Mouse (Mus musculus) MEL (cell line): ENCODE measurements around the gene Fam155a. TPM values are rescaled to one million over a fixed set of nuclear protein-coding genes. Genes with fewer than 3 reads are reported as not detected.

Experiments
- DNase-seq: peaks from one replicate; pipeline ENCODE4 v3.0.0; 2011; ENCODE audit warnings: low read depth, low spot score
- H3K27ac ChIP-seq: 2 replicates; pipeline ENCODE4 v1.5.1; 2012; ENCODE audit warnings: low read depth, mild to moderate bottlenecking, control low read depth, low read length, moderate library complexity; ENCODE audit not compliant: control insufficient read depth
- H3K27me3 ChIP-seq, 2 experiments: fragments of 150-350 bp in 1 of 2; sonication (generic) in 1 of 2; 2 replicates each; pipeline ENCODE4 v1.6.1; 2012; ENCODE audit warnings: low read length in 2 of 2, mild to moderate bottlenecking in 2 of 2, improper control_type of control experiment in 1 of 2, moderate library complexity in 1 of 2; ENCODE audit not compliant: insufficient read depth in 2 of 2, control insufficient read depth in 1 of 2
- H3K36me3 ChIP-seq, 2 experiments: 2 replicates each; pipeline ENCODE4 v1.6.1; 2012 to 2014; ENCODE audit warnings: low read length in 2 of 2, improper control_type of control experiment in 1 of 2, inconsistent platforms in 1 of 2, mild to moderate bottlenecking in 1 of 2; ENCODE audit not compliant: insufficient read depth in 2 of 2, control insufficient read depth in 1 of 2
- H3K4me1 ChIP-seq, 2 experiments: fragments of 150-350 bp in 1 of 2; sonication (generic) in 1 of 2; 2 replicates each; pipeline ENCODE4 v1.6.1; 2012; ENCODE audit warnings: low read length in 2 of 2, improper control_type of control experiment in 1 of 2, mild to moderate bottlenecking in 1 of 2; ENCODE audit not compliant: insufficient read depth in 2 of 2, control insufficient read depth in 1 of 2
- H3K4me3 ChIP-seq, 2 experiments: fragments of 150-350 bp in 1 of 2; sonication (generic) in 1 of 2; 2 replicates each; pipeline ENCODE4 v1.5.1; 2012; ENCODE audit warnings: low read depth in 2 of 2, low read length in 2 of 2, mild to moderate bottlenecking in 2 of 2, moderate library complexity in 2 of 2, control low read depth in 1 of 2, improper control_type of control experiment in 1 of 2; ENCODE audit not compliant: control insufficient read depth in 1 of 2, insufficient read depth in 1 of 2
- H3K79me2 ChIP-seq: 2 replicates; pipeline ENCODE4 v1.6.1; 2012; ENCODE audit warnings: mild to moderate bottlenecking, low read length, moderate library complexity; ENCODE audit not compliant: control insufficient read depth, poor library complexity, insufficient read depth
- H3K9ac ChIP-seq: 2 replicates; pipeline ENCODE4 v1.6.1; 2012; ENCODE audit warnings: low read depth, mild to moderate bottlenecking, control low read depth, low read length, moderate library complexity; ENCODE audit not compliant: control insufficient read depth, poor library complexity, severe bottlenecking
- H3K9me3 ChIP-seq: fragments of 150-350 bp; sonication (generic); replicated peaks from 2 replicates; pipeline ENCODE4 v1.6.1; 2012; ENCODE audit warnings: mild to moderate bottlenecking, low read length, improper control_type of control experiment, moderate library complexity; ENCODE audit not compliant: insufficient read depth
- BHLHE40 ChIP-seq: IDR thresholded peaks from 2 replicates; pipeline ENCODE4 v1.6.1; 2012; ENCODE audit warnings: low read depth, mild to moderate bottlenecking, inconsistent platforms, low read length, improper control_type of control experiment, borderline replicate concordance
- CHD2 ChIP-seq: IDR thresholded peaks from 2 replicates; pipeline ENCODE4 v1.6.1; 2011; ENCODE audit warnings: low read length, improper control_type of control experiment
- ELF1 ChIP-seq: IDR thresholded peaks from 2 replicates; pipeline ENCODE4 v1.6.1; 2014; ENCODE audit warnings: low read depth, mild to moderate bottlenecking, inconsistent platforms, low read length, improper control_type of control experiment, moderate library complexity
- EP300 ChIP-seq, 2 experiments: IDR thresholded peaks; 2 replicates each; pipeline ENCODE4 v1.6.1; 2011; ENCODE audit warnings: improper control_type of control experiment in 2 of 2, low read length in 2 of 2, low read depth in 1 of 2, mild to moderate bottlenecking in 1 of 2
- ETS1 ChIP-seq: IDR thresholded peaks from 2 replicates; pipeline ENCODE4 v1.6.1; 2012; ENCODE audit warnings: low read depth, mild to moderate bottlenecking, inconsistent platforms, low read length, improper control_type of control experiment, moderate library complexity
- GABPA ChIP-seq: IDR thresholded peaks from 2 replicates; pipeline ENCODE4 v1.6.1; 2012; ENCODE audit warnings: low read depth, mild to moderate bottlenecking, inconsistent platforms, low read length, improper control_type of control experiment, moderate library complexity
- JUND ChIP-seq: IDR thresholded peaks from 2 replicates; pipeline ENCODE4 v1.6.1; 2011; ENCODE audit warnings: low read depth, mild to moderate bottlenecking, improper control_type of control experiment, low read length
- MAFK ChIP-seq: IDR thresholded peaks from 2 replicates; pipeline ENCODE4 v1.6.1; 2011; ENCODE audit warnings: low read depth, mild to moderate bottlenecking, low read length, improper control_type of control experiment, borderline replicate concordance
- MAZ ChIP-seq: IDR thresholded peaks from 2 replicates; pipeline ENCODE4 v1.6.1; 2012; ENCODE audit warnings: low read depth, mild to moderate bottlenecking, inconsistent platforms, low read length, improper control_type of control experiment
- MEF2A ChIP-seq: IDR thresholded peaks from 2 replicates; pipeline ENCODE4 v1.6.1; 2014; ENCODE audit warnings: low read depth, mild to moderate bottlenecking, inconsistent platforms, low read length, improper control_type of control experiment; ENCODE audit not compliant: poor library complexity, insufficient replicate concordance, severe bottlenecking; ENCODE audit errors: extremely low read depth
- MXI1 ChIP-seq: IDR thresholded peaks from 2 replicates; pipeline ENCODE4 v1.6.1; 2011; ENCODE audit warnings: mild to moderate bottlenecking, low read depth, low read length, improper control_type of control experiment
- MYB ChIP-seq: IDR thresholded peaks from 2 replicates; pipeline ENCODE4 v1.6.1; 2011; ENCODE audit warnings: mild to moderate bottlenecking, low read depth, low read length, improper control_type of control experiment
- NELFE ChIP-seq: IDR thresholded peaks from 2 replicates; pipeline ENCODE4 v1.6.1; 2011; ENCODE audit warnings: low read depth, low read length, improper control_type of control experiment
- POLR2A ChIP-seq, 2 experiments: IDR thresholded peaks; 2 replicates each; pipeline ENCODE4 v1.6.1; 2011 to 2012; ENCODE audit warnings: low read length in 2 of 2, mild to moderate bottlenecking in 2 of 2, control low read depth in 1 of 2, improper control_type of control experiment in 1 of 2, low read depth in 1 of 2, moderate library complexity in 1 of 2; ENCODE audit not compliant: control insufficient read depth in 1 of 2, insufficient read depth in 1 of 2, poor library complexity in 1 of 2
- POLR2AphosphoS5 ChIP-seq: IDR thresholded peaks from 2 replicates; pipeline ENCODE4 v1.6.1; 2012; ENCODE audit warnings: low read depth, borderline replicate concordance, mild to moderate bottlenecking, inconsistent platforms, low read length, moderate library complexity, mixed read lengths
- RAD21 ChIP-seq: IDR thresholded peaks from 2 replicates; pipeline ENCODE4 v1.6.1; 2011; ENCODE audit warnings: mild to moderate bottlenecking, low read depth, low read length, improper control_type of control experiment
- SIN3A ChIP-seq: IDR thresholded peaks from 2 replicates; pipeline ENCODE4 v1.6.1; 2012; ENCODE audit warnings: low read length, improper control_type of control experiment, inconsistent platforms
- SMC3 ChIP-seq: IDR thresholded peaks from 2 replicates; pipeline ENCODE4 v1.6.1; 2011; ENCODE audit warnings: low read depth, low read length, improper control_type of control experiment
- TAL1 ChIP-seq: IDR thresholded peaks from 2 replicates; pipeline ENCODE4 v1.6.1; 2012; ENCODE audit warnings: mild to moderate bottlenecking, inconsistent platforms, low read length, moderate library complexity, mixed read lengths
- TBP ChIP-seq: IDR thresholded peaks from 2 replicates; pipeline ENCODE4 v1.8.0; 2011; ENCODE audit warnings: low read depth, low read length, improper control_type of control experiment
- TCF12 ChIP-seq: IDR thresholded peaks from 2 replicates; pipeline ENCODE4 v1.6.1; 2014; ENCODE audit warnings: low read depth, mild to moderate bottlenecking, inconsistent platforms, low read length, improper control_type of control experiment, moderate library complexity
- UBTF ChIP-seq: IDR thresholded peaks from 2 replicates; pipeline ENCODE4 v1.6.1; 2012; ENCODE audit warnings: low read depth, mild to moderate bottlenecking, inconsistent platforms, low read length, improper control_type of control experiment, moderate library complexity, borderline replicate concordance; ENCODE audit not compliant: insufficient read depth
- USF1 ChIP-seq: IDR thresholded peaks from 2 replicates; pipeline ENCODE4 v1.6.1; 2014; ENCODE audit warnings: low read depth, mild to moderate bottlenecking, inconsistent platforms, low read length, improper control_type of control experiment, moderate library complexity
- USF2 ChIP-seq, 2 experiments: IDR thresholded peaks; 2 replicates each; pipeline ENCODE4 v1.6.1; 2011 to 2012; ENCODE audit warnings: improper control_type of control experiment in 2 of 2, low read length in 2 of 2, borderline replicate concordance in 1 of 2, inconsistent platforms in 1 of 2, low read depth in 1 of 2, mild to moderate bottlenecking in 1 of 2; ENCODE audit not compliant: insufficient read depth in 1 of 2
- ZC3H11A ChIP-seq: IDR thresholded peaks from 2 replicates; pipeline ENCODE4 v1.6.1; 2012; ENCODE audit warnings: low read depth, mild to moderate bottlenecking, inconsistent platforms, low read length, improper control_type of control experiment
- ZKSCAN1 ChIP-seq: IDR thresholded peaks from 2 replicates; pipeline ENCODE4 v1.6.1; 2012; ENCODE audit warnings: low read depth, mild to moderate bottlenecking, inconsistent platforms, low read length, improper control_type of control experiment, moderate library complexity
- ZNF384 ChIP-seq: IDR thresholded peaks from 2 replicates; pipeline ENCODE4 v1.6.1; 2012; ENCODE audit warnings: low read depth, mild to moderate bottlenecking, inconsistent platforms, low read length, improper control_type of control experiment
- polyA plus RNA-seq, 2 experiments: library from polyadenylated mRNA; stranded (reverse) in 1 of 2; unstranded in 1 of 2; fragments of >175 nt in 1 of 2; fragments of >200 nt in 1 of 2; gene quantifications; 2 replicates each; pipeline versions ENCODE4 v1.2.1 to v1.2.4; 2012; ENCODE audit warnings: low replicate concordance in 2 of 2, low read depth in 1 of 2; ENCODE audit not compliant: insufficient read length in 2 of 2, insufficient read depth in 1 of 2, missing spikeins in 1 of 2
- total RNA-seq: library from RNA; depleted of rRNA; stranded (reverse); fragments of 300-350 nt; gene quantifications from 2 replicates; pipeline ENCODE4 v1.2.3, GENCODE M21; 2012

Gene Fam155a
- total and polyA plus RNA-seq, 3 experiments = not detected

DNA sequence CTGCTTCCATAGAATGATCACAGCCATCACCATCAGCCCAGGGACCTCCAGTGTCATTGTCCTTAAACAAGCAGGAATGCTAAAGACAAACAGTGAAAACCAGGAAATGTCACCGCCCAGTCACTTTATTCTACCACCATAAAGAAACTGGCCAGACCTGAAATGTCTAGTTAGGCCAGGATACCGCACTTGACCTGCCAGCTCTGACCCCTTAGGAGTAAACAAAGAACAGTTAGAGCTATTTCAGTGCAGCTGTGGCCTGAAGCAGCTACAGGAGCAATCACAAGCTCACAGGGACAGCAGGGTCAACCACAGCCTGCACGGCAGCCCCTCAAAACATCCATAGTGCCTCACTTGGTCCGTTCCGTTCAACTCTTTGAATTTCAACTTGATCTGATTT is 599.1 kb downstream of the Fam155a start:
- H3K9ac ChIP-seq = no peak overlapping the region
- H3K27me3 ChIP-seq = no peaks in the 10 kb centered on the region
- TF ChIP-seq ELF1 (no peak), ZC3H11A (no peak), JUND (no peak), RAD21 (no peak), ETS1 (no peak), USF2 (IDR thresholded peaks at IDR 0.05; ENCODE audit: borderline replicate concordance in 1 of 2, insufficient read depth in 1 of 2, low read depth in 1 of 2, low read length in 2 of 2) (no peak), BHLHE40 (no peak), TAL1 (no peak), MYB (no peak), TCF12 (no peak), GABPA (no peak), SIN3A (no peak), MAFK (no peak), TBP (no peak), EP300 (IDR thresholded peaks at IDR 0.05; ENCODE audit: low read depth in 1 of 2, low read length in 2 of 2) (no peak), UBTF (no peak)
- H3K27ac ChIP-seq = no peak overlapping the region
- no peak overlapping the region for H3K4me3 ChIP-seq
- no peaks in the 10 kb centered on the region for H3K79me2 ChIP-seq
- H3K36me3 ChIP-seq = no peaks in the 10 kb centered on the region
- H3K4me1 ChIP-seq = no peaks in the 10 kb centered on the region
- H3K9me3 ChIP-seq = no peaks in the 10 kb centered on the region
- no peak for DNase-seq

DNA sequence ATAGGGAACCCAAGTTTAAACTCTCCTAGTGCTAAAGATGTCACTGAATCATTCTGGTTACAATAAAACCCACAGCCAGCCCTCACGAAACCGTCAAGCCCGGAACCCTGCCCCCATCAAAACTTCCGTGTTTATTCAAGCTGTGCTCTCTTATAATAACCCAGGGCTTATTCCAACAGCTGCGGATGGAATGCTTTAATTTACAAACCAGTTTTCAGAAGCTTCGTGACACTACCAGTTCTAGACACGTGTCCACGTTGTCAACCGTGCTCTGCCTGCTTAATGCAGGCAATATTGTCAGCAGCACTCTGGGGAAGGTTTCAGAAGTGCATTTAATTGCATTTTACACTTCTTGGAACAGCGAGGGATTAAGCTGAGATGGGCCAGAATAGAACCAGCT is 603.0 kb downstream of the Fam155a start:
- Histone ChIP-seq H3K36me3 (no peaks in the 10 kb centered on the region), H3K79me2 (no peaks in the 10 kb centered on the region), H3K4me3 (no peak overlapping the region), H3K9me3 (no peaks in the 10 kb centered on the region), H3K9ac (no peak overlapping the region), H3K4me1 (no peaks in the 10 kb centered on the region), H3K27ac (no peak overlapping the region), H3K27me3 (no peaks in the 10 kb centered on the region)
- no peak for DNase-seq
- TF ChIP-seq EP300 (IDR thresholded peaks at IDR 0.05; ENCODE audit: low read depth in 1 of 2, low read length in 2 of 2) = no peak

DNA sequence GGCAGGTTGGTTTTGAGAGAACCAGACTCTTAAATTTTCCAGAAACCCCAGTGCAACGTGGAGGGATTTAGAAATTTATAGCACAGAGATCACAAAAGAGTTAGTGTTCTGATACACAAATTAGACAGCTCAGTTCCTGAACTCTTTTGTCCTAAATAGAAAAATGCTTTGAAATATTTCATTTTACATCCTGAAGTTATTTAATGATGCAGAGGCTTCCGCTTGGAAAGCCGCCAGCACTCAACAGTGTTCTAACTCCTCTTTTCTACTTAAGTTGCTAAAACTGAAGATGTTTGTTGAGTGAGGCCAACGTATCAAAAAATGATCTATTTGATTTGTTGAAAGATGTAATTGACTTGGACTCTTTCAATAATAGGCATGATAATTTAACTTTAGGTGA is 609.4 kb downstream of the Fam155a start:
- H3K79me2 ChIP-seq = no peaks in the 10 kb centered on the region
- H3K36me3 ChIP-seq = no peaks in the 10 kb centered on the region
- H3K4me1 ChIP-seq = no peaks in the 10 kb centered on the region
- H3K9ac ChIP-seq = no peak overlapping the region
- no peak overlapping the region for H3K27ac ChIP-seq
- H3K4me3 ChIP-seq = no peak overlapping the region
- no peak for DNase-seq
- TF ChIP-seq MXI1 (no peak), USF1 (no peak), SMC3 (no peak), GABPA (no peak), UBTF (no peak), ZNF384 (no peak), TBP (no peak), ZKSCAN1 (no peak), MAZ (no peak), EP300 (IDR thresholded peaks at IDR 0.05; ENCODE audit: low read depth in 1 of 2, low read length in 2 of 2) (no peak), MEF2A (no peak), POLR2A (IDR thresholded peaks at IDR 0.05; ENCODE audit: control insufficient read depth in 1 of 2, insufficient read depth in 1 of 2, low read depth in 1 of 2, low read length in 2 of 2, poor library complexity in 1 of 2) (no peak), POLR2AphosphoS5 (no peak), SIN3A (no peak), CHD2 (no peak), NELFE (no peak)
- H3K9me3 ChIP-seq = no peaks in the 10 kb centered on the region
- H3K27me3 ChIP-seq = no peaks in the 10 kb centered on the region
